Mouse (Mus musculus) gastrocnemius, adult 2 months (tissue): ENCODE data around the gene Acsf2. TPM values are rescaled to one million over a fixed set of nuclear protein-coding genes. Genes with fewer than 3 reads are reported as not detected.
"Not testable (repeated sequence)": the region's sequence is repeated elsewhere in the genome, so short reads cannot be mapped to it uniquely, and the experiment has no call there.

ENCODE experiments used
- DNase-seq: peaks from one replicate; pipeline ENCODE4 v3.0.0; 2022
- H3K27ac ChIP-seq: fragments of 200-600 bp; 2 replicates; pipeline ENCODE4 v1.8.1; 2022; ENCODE audit warnings: mild to moderate bottlenecking
- H3K4me3 ChIP-seq: fragments of 200-600 bp; 2 replicates; pipeline ENCODE4 v1.8.1; 2022; ENCODE audit warnings: mild to moderate bottlenecking, moderate library complexity
- CTCF ChIP-seq: fragments of 200-600 bp; IDR thresholded peaks from 2 replicates; pipeline ENCODE4 v1.8.1; 2022; ENCODE audit warnings: antibody characterized with exemption, mild to moderate bottlenecking, moderate library complexity
- intact Hi-C: fragments of 180-260 bp; cut with DNase I; formaldehyde crosslinking; loops from one replicate; pipeline ENCODE4 v1.15.1; 2025
- long read RNA-seq, 2 experiments: library from polyadenylated mRNA; stranded (forward); transcript quantifications; one replicate each; pipeline ENCODE4 v2.0.0; 2021
- total RNA-seq, 2 experiments: library from RNA; stranded (reverse); gene quantifications; 2 replicates each; pipeline ENCODE4 v1.2.3; 2021

Gene Acsf2
- total RNA-seq, result 1 to 10 TPM; 1.6 to 3.6 TPM
- long read RNA-seq, experiment 1, partial matches to known transcripts, result 2 of 2 reads
- long read RNA-seq, experiment 1, other reads (novel, unspliced or antisense), result 0 of 2 reads
- long read RNA-seq, experiment 2, partial matches to known transcripts, result 2 of 3 reads
- long read RNA-seq, experiment 2, other reads (novel, unspliced or antisense), result 0 of 3 reads

- intact Hi-C loops, result no loop called here
- peak within 1 kb of the TSS; percentile 74 for H3K27ac ChIP-seq
- peak; percentile 88 for DNase-seq
Observed at GRCm38 (mm10) chr11:94601321-94602281, at the start of gene Acsf2. Acsf2 (minus strand) TSS chr11:94601871.

GRCm38 (mm10) chr11:94651241-94651640 lies 49.6 kb upstream of the Acsf2 start:
- DNase-seq, H3K27ac ChIP-seq, H3K4me3 ChIP-seq, intact Hi-C loops: not testable (repeated sequence)

More at GRCm38 (mm10) chr11:94601321-94602281, at the start of gene Acsf2:
- TF ChIP-seq CTCF, result no peak
- peak within 1 kb of the TSS; percentile 78 for H3K4me3 ChIP-seq

GRCm38 (mm10) chr11:94646457-94646856 lies 44.8 kb upstream of the Acsf2 start:
- H3K27ac ChIP-seq, result no peak overlapping the region
- DNase-seq, result no peak
- intact Hi-C loops, result no loop called here
- no peak overlapping the region for H3K4me3 ChIP-seq
- TF ChIP-seq CTCF, result no peak

GRCm38 (mm10) chr11:94644461-94645219 lies 43.0 kb upstream of the Acsf2 start:
- H3K4me3 ChIP-seq, result no peak overlapping the region
- no peak for TF ChIP-seq CTCF
- intact Hi-C loops, result no loop called here
- no peak for DNase-seq
- no peak overlapping the region for H3K27ac ChIP-seq

- no peak overlapping the region for H3K4me3 ChIP-seq
- intact Hi-C loops, result loop anchor here (10.0 kb wide), 1 partner anchor 80 kb away; no protein-coding TSS in a partner anchor
- TF ChIP-seq CTCF, result no peak
- DNase-seq, result no peak
- H3K27ac ChIP-seq, result no peak overlapping the region
Observed at GRCm38 (mm10) chr11:94634431-94634830, 32.8 kb upstream of the Acsf2 start.

GRCm38 (mm10) chr11:94632988-94633387 lies 31.3 kb upstream of the Acsf2 start:
- no peak overlapping the region for H3K4me3 ChIP-seq
- no peak for DNase-seq
- H3K27ac ChIP-seq, result no peak overlapping the region
- intact Hi-C loops, result loop anchor here (10.0 kb wide), 1 partner anchor 82 kb away; no protein-coding TSS in a partner anchor
- no peak for TF ChIP-seq CTCF

GRCm38 (mm10) chr11:94631969-94632368 lies 30.3 kb upstream of the Acsf2 start:
- no peak for DNase-seq
- no peak overlapping the region for H3K4me3 ChIP-seq
- intact Hi-C loops, result loop anchor here (10.0 kb wide), 1 partner anchor 83 kb away; no protein-coding TSS in a partner anchor

GRCm38 (mm10) chr11:94630199-94631011 lies 28.7 kb upstream of the Acsf2 start:
- no peak for TF ChIP-seq CTCF
- Histone ChIP-seq H3K4me3 (peak overlapping the region; percentile 100), H3K27ac (peak overlapping the region; percentile 93)
- peak; percentile 60 for DNase-seq
- intact Hi-C loops, result loop anchor here (10.0 kb wide), 1 partner anchor 84 kb away; no protein-coding TSS in a partner anchor

More at GRCm38 (mm10) chr11:94631969-94632368, 30.3 kb upstream of the Acsf2 start:
- no peak overlapping the region for H3K27ac ChIP-seq
- TF ChIP-seq CTCF, result no peak

GRCm38 (mm10) chr11:94629884-94630198 lies 28.2 kb upstream of the Acsf2 start:
- intact Hi-C loops, result loop anchor here (10.0 kb wide), 1 partner anchor 85 kb away; no protein-coding TSS in a partner anchor
- DNase-seq, result no peak
- Histone ChIP-seq H3K4me3 (peak overlapping the region; percentile 100), H3K27ac (peak overlapping the region; percentile 93)
- no peak for TF ChIP-seq CTCF

GRCm38 (mm10) chr11:94629199-94629883 lies 27.7 kb upstream of the Acsf2 start, which contains the start of gene Lrrc59:
Lrrc59 (plus strand) TSS chr11:94629767.
- intact Hi-C loops, result no loop called here
- peak; percentile 99 for TF ChIP-seq CTCF
- H3K4me3 ChIP-seq, result peak within 1 kb of the TSS; percentile 100
- DNase-seq, result peak; percentile 95
- H3K27ac ChIP-seq, result peak within 1 kb of the TSS; percentile 93

- Histone ChIP-seq H3K27ac (no peak overlapping the region), H3K4me3 (no peak overlapping the region)
- intact Hi-C loops, result no loop called here
- no peak for TF ChIP-seq CTCF
- DNase-seq, result no peak
Observed at GRCm38 (mm10) chr11:94622162-94622561, 20.5 kb upstream of the Acsf2 start.
